Mouse (Mus musculus): ENCODE measurements around the gene Myh14. TPM values are rescaled to one million over a fixed set of nuclear protein-coding genes. Genes with fewer than 3 reads are reported as not detected.
"Not testable (repeated sequence)": the region's sequence is repeated elsewhere in the genome, so short reads cannot be mapped to it uniquely, and the experiment has no call there.

Gene Myh14
- polyA plus RNA-seq (2014; fragmentation: Nextera tagmentation; extraction: Ambion mirVana) = 1.9 and 2.1 TPM in 2 replicates

DNA sequence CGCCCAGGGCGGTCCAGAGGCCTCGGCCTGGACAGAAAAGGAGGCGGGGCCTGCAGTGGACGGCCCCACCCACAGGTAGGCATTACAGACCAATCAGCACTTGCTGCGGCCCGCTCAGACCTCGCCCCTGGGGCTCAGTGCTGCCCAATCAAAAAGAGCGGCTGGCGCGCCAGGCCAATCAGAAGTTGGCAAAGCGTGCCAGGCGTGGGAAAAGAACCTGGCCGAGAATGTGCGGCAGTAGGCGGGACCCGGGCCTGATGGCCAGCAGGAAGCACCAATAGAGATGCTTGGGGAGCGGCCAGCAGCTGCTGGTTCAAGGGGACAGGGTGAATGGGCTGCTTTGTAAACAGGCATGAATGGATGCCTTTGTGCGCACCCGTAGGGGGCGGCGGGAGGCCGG, at the start of gene Myh14:
Gene Myh14 (minus strand): TSS at position 41 of the 400 bp plus-strand sequence.
- Histone ChIP-seq H3K27ac (replicated peaks; ENCODE audit: low read depth, low read length) (no peak within 1 kb of the TSS), H3K4me2 (ENCODE audit: low read depth, severe bottlenecking) (peak within 1 kb of the TSS; percentile 35), H3K4me1 (ENCODE audit: control insufficient read depth, insufficient read depth, low read length) (0 out of 2 replicates have a peak, but pooled peaks cover 2% of the 10 kb centered on the region), H3K4me3 (ENCODE audit: low read depth, low read length) (peak within 1 kb of the TSS; percentile 22), H3K9ac (ENCODE audit: low read length) (peak within 1 kb of the TSS; percentile 17; the same call in 1 of the 2 replicates), H3K9me3 (ENCODE audit: control insufficient read depth, low read length) (no peaks in the 10 kb centered on the region; the same call in 1 of the 2 replicates), H3K36me3 (ENCODE audit: control insufficient read depth, insufficient read depth, low read length) (no peaks in the 10 kb centered on the region), H3K27me3 (ENCODE audit: control insufficient read depth, insufficient read depth, low read length) (peaks cover 16% of the 10 kb centered on the region; the same call in 1 of the 2 replicates)
- DNase-seq (ENCODE audit: low spot score) (peak; percentile 85), ATAC-seq (ENCODE audit: insufficient number of reproducible peaks, low FRiP score, low TSS enrichment, low read depth) (peak; percentile 89)
- 0% methylated on average over 23 of the region's 23 CpGs for WGBS

DNA sequence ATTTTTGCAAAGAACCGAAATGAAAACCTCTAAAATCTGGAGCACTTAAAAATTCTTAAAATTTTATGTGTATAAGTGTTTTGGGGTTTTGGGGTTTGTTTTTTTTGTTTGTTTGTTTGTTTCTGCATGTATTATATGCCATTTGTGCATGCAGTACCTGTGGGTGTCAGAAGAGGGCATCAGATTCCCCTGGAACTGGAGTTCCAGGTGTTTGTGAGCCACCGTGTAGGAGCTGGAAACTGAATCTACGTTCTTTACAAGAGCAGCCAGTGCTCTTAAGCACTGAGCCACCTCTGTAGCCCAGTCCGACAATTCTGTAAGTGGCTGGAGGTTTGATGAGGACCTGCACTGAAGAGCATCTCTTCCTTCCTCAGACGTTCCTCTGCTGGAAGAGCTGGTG, 39.2 kb upstream of the Myh14 start:
- Histone ChIP-seq H3K9ac (ENCODE audit: low read length) (no peak overlapping the region), H3K4me1 (ENCODE audit: control insufficient read depth, insufficient read depth, low read length) (no peaks in the 10 kb centered on the region), H3K4me3 (ENCODE audit: low read depth, low read length) (no peak overlapping the region), H3K27ac (replicated peaks; ENCODE audit: low read depth, low read length) (no peak overlapping the region), H3K27me3 (ENCODE audit: control insufficient read depth, insufficient read depth, low read length) (no peaks in the 10 kb centered on the region), H3K4me2 (ENCODE audit: low read depth, severe bottlenecking) (no peak overlapping the region), H3K36me3 (ENCODE audit: control insufficient read depth, insufficient read depth, low read length) (no peaks in the 10 kb centered on the region), H3K9me3 (ENCODE audit: control insufficient read depth, low read length) (no peaks in the 10 kb centered on the region)
- DNase-seq (ENCODE audit: low spot score) = no peak
- no peak for ATAC-seq (ENCODE audit: insufficient number of reproducible peaks, low FRiP score, low TSS enrichment, low read depth)
- WGBS = 82% methylated on average over 5 of the region's 5 CpGs

DNA sequence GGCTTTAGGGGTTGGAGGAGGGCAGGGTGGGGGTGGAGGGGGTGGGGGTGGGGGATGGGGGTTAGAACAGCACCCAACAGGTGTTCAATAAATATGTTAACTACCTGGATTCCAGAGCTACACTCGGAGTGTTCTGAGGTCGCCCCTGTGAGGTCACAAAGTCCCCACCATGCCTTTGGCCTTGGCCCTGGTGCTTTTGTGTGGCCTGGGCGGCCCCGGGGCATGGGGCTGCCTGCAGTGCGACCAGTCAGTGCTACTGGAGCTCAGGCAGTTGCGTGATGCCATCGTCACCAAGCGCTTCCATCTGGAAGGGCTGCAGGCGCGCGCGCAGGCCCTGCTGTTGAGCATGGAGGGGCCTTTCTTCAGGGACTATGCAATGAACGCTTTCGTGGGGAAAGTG, 37.9 kb upstream of the Myh14 start, which contains the start of gene Izumo2:
Gene Izumo2 (plus strand): TSS at position 169 of the 400 bp plus-strand sequence.
- H3K4me1 ChIP-seq (ENCODE audit: control insufficient read depth, insufficient read depth, low read length) = no peaks in the 10 kb centered on the region

DNA sequence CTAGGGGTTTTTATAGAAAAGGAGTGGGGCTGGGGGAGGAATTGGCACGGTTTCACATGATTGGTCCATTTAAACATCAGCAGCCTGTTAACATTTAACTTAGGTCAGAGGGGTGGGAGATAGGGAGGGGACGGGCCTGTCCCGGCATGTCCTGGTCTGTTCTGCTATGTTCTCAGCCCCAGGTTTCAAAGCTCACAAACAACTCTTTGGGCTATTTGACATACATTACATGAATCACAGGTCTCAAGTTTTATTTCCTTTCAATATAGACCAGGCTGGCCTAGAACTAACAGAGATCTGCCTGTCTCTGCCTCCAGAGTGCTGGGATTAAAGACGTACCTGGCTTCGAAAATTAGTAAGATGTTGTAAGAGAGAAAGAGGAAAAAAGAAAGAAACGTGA, 37.5 kb upstream of the Myh14 start:
- not testable (repeated sequence) for H3K27me3 ChIP-seq (ENCODE audit: control insufficient read depth, insufficient read depth, low read length); H3K36me3 ChIP-seq (ENCODE audit: control insufficient read depth, insufficient read depth, low read length); ATAC-seq (ENCODE audit: insufficient number of reproducible peaks, low FRiP score, low TSS enrichment, low read depth); H3K4me2 ChIP-seq (ENCODE audit: low read depth, severe bottlenecking); H3K9ac ChIP-seq (ENCODE audit: low read length); H3K4me3 ChIP-seq (ENCODE audit: low read depth, low read length); H3K4me1 ChIP-seq (ENCODE audit: control insufficient read depth, insufficient read depth, low read length); H3K9me3 ChIP-seq (ENCODE audit: control insufficient read depth, low read length); DNase-seq (ENCODE audit: low spot score); H3K27ac ChIP-seq (replicated peaks; ENCODE audit: low read depth, low read length)
- 96% methylated on average over 5 of the region's 6 CpGs for WGBS

More for the DNA sequence above, 37.9 kb upstream of the Myh14 start, which contains the start of gene Izumo2:
- Histone ChIP-seq H3K4me3 (ENCODE audit: low read depth, low read length) (no peak within 1 kb of the TSS), H3K4me2 (ENCODE audit: low read depth, severe bottlenecking) (no peak within 1 kb of the TSS), H3K9me3 (ENCODE audit: control insufficient read depth, low read length) (no peaks in the 10 kb centered on the region), H3K36me3 (ENCODE audit: control insufficient read depth, insufficient read depth, low read length) (no peaks in the 10 kb centered on the region), H3K27me3 (ENCODE audit: control insufficient read depth, insufficient read depth, low read length) (no peaks in the 10 kb centered on the region), H3K9ac (ENCODE audit: low read length) (no peak within 1 kb of the TSS), H3K27ac (replicated peaks; ENCODE audit: low read depth, low read length) (no peak within 1 kb of the TSS)
- 73% methylated on average over 14 of the region's 14 CpGs for WGBS
- ATAC-seq (ENCODE audit: insufficient number of reproducible peaks, low FRiP score, low TSS enrichment, low read depth) (no peak), DNase-seq (ENCODE audit: low spot score) (no peak)

DNA sequence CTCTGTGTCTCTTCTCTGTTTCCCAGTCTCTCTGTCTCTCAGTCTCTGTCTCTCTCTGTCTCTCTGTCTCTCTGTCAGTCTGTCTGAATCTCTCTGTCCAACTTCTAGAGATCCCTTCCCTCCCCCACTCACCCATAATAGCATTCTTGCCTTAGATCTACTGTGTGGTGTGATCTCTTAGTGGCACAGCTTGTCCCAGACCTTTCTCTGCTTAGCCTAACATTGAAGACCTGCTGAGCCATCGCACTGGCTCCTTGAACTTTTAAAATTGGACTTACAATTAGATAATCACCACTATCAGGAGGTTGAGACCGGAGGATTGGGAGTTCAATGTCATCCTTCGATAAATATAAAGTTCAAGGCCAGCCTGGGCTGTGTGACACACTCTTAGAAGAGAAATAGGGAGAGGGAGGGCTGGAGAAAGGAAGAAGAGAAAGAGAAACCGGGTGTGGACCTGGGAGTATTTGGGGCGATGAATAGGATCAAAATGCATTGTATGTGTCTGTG, 36.6 kb upstream of the Myh14 start:
- Histone ChIP-seq H3K4me1 (ENCODE audit: control insufficient read depth, insufficient read depth, low read length) (no peaks in the 10 kb centered on the region), H3K36me3 (ENCODE audit: control insufficient read depth, insufficient read depth, low read length) (no peaks in the 10 kb centered on the region), H3K27me3 (ENCODE audit: control insufficient read depth, insufficient read depth, low read length) (no peaks in the 10 kb centered on the region), H3K27ac (replicated peaks; ENCODE audit: low read depth, low read length) (no peak overlapping the region), H3K4me3 (ENCODE audit: low read depth, low read length) (no peak overlapping the region), H3K4me2 (ENCODE audit: low read depth, severe bottlenecking) (no peak overlapping the region), H3K9ac (ENCODE audit: low read length) (no peak overlapping the region), H3K9me3 (ENCODE audit: control insufficient read depth, low read length) (no peaks in the 10 kb centered on the region)
- WGBS = 88% methylated on average over 5 of the region's 5 CpGs
- DNase-seq (ENCODE audit: low spot score) (no peak), ATAC-seq (ENCODE audit: insufficient number of reproducible peaks, low FRiP score, low TSS enrichment, low read depth) (no peak)

DNA sequence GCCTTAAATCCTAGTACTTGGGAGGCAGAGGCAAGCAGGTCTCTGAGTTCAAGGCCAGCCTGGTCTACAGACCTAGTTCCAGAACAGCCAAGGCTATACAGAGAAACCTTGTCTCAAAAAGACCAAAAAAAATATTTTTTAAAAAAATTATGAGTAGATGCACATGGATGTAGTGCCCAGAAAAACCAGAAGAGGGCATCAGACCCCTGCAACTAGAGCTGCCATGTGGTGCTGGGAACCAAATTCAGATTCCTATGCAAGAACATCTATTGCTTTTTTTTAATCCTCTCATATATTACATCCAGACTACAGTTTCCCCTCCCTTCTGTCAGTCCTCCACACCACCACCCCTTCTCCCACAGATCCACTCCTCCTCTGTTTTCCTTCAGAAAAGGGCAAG, 35.7 kb upstream of the Myh14 start:
- Histone ChIP-seq H3K4me2 (ENCODE audit: low read depth, severe bottlenecking) (no peak overlapping the region), H3K9me3 (ENCODE audit: control insufficient read depth, low read length) (no peaks in the 10 kb centered on the region), H3K4me1 (ENCODE audit: control insufficient read depth, insufficient read depth, low read length) (no peaks in the 10 kb centered on the region), H3K27ac (replicated peaks; ENCODE audit: low read depth, low read length) (no peak overlapping the region), H3K36me3 (ENCODE audit: control insufficient read depth, insufficient read depth, low read length) (no peaks in the 10 kb centered on the region), H3K4me3 (ENCODE audit: low read depth, low read length) (no peak overlapping the region), H3K9ac (ENCODE audit: low read length) (no peak overlapping the region), H3K27me3 (ENCODE audit: control insufficient read depth, insufficient read depth, low read length) (no peaks in the 10 kb centered on the region)
- ATAC-seq (ENCODE audit: insufficient number of reproducible peaks, low FRiP score, low TSS enrichment, low read depth) (no peak), DNase-seq (ENCODE audit: low spot score) (no peak)

DNA sequence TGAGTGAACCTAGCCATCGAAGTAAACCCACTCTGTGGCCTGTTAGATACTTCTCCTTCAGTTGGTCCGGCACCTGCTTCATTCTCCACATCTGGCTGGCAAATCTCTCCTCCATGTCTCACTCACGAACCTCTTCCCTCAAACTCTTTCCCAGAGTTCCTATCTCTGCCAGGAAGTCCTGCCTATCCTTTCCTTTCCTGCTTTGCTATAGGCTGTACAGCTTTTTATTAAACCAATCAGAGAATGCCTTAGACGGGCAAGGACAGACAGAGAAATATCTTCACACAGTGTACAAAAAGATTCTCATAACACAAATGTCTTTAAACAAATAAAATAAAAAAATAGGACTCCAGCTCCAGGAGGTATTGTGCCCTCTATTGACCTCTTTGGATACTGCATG, 34.4 kb upstream of the Myh14 start:
- Histone ChIP-seq H3K36me3 (ENCODE audit: control insufficient read depth, insufficient read depth, low read length) (no peaks in the 10 kb centered on the region), H3K9me3 (ENCODE audit: control insufficient read depth, low read length) (no peaks in the 10 kb centered on the region), H3K4me2 (ENCODE audit: low read depth, severe bottlenecking) (no peak overlapping the region), H3K27me3 (ENCODE audit: control insufficient read depth, insufficient read depth, low read length) (no peaks in the 10 kb centered on the region), H3K4me3 (ENCODE audit: low read depth, low read length) (no peak overlapping the region), H3K4me1 (ENCODE audit: control insufficient read depth, insufficient read depth, low read length) (no peaks in the 10 kb centered on the region), H3K27ac (replicated peaks; ENCODE audit: low read depth, low read length) (no peak overlapping the region), H3K9ac (ENCODE audit: low read length) (no peak overlapping the region)
- ATAC-seq (ENCODE audit: insufficient number of reproducible peaks, low FRiP score, low TSS enrichment, low read depth) (no peak), DNase-seq (ENCODE audit: low spot score) (no peak)
- 88% methylated on average over 4 of the region's 4 CpGs for WGBS

DNA sequence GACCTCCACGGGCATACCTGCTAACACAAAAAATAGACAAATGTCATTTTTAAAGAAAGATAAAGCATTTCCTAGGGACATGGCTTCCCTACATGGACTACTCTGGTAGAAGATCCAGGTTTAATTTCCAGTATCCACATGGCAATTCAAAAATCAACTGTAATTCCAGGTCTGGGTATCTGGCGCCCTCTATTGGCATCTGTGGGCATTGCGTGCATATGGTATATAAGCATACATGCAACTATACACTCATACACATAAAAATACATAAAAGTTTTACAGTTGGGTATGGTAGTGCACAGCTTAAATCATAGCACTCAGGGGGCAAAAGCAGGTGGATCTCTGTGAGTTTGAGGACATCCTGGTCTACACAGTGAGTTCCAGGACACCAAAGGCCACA, 33.7 kb upstream of the Myh14 start:
- H3K9me3 ChIP-seq (ENCODE audit: control insufficient read depth, low read length) = no peaks in the 10 kb centered on the region
- no peaks in the 10 kb centered on the region for H3K4me1 ChIP-seq (ENCODE audit: control insufficient read depth, insufficient read depth, low read length)
- no peak overlapping the region for H3K4me2 ChIP-seq (ENCODE audit: low read depth, severe bottlenecking)
- no peak for ATAC-seq (ENCODE audit: insufficient number of reproducible peaks, low FRiP score, low TSS enrichment, low read depth)
- H3K27me3 ChIP-seq (ENCODE audit: control insufficient read depth, insufficient read depth, low read length) = no peaks in the 10 kb centered on the region
- no peak overlapping the region for H3K27ac ChIP-seq (replicated peaks; ENCODE audit: low read depth, low read length)
- WGBS = 60% methylated on average over 3 of the region's 3 CpGs
- DNase-seq (ENCODE audit: low spot score) = peak; percentile 51
- H3K36me3 ChIP-seq (ENCODE audit: control insufficient read depth, insufficient read depth, low read length) = no peaks in the 10 kb centered on the region
- no peak overlapping the region for H3K9ac ChIP-seq (ENCODE audit: low read length)
- H3K4me3 ChIP-seq (ENCODE audit: low read depth, low read length) = no peak overlapping the region

DNA sequence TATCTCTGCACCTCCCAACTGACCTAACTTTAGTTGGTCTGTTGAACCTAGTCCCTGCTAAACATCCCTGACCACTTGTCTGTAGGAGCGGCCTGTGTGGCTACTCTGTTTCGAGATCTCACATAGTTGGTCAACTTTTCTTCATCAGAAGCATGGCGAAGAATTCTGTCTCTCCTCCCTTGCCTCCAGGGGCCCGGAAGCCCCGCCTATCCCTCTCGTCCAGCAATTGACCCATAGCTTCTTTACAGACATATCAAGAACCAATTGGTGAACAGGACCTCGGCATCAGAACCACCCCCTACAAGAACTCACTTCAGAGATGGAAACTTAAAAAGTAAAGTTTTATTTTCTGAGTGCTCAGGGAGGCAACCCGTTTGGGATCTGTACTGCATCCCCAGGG, 32.3 kb upstream of the Myh14 start:
- H3K4me2 ChIP-seq (ENCODE audit: low read depth, severe bottlenecking) = no peak overlapping the region
- no peak overlapping the region for H3K9ac ChIP-seq (ENCODE audit: low read length)
- H3K4me1 ChIP-seq (ENCODE audit: control insufficient read depth, insufficient read depth, low read length) = no peaks in the 10 kb centered on the region
- 81% methylated on average over 8 of the region's 8 CpGs for WGBS
- H3K9me3 ChIP-seq (ENCODE audit: control insufficient read depth, low read length) = no peaks in the 10 kb centered on the region
- no peak overlapping the region for H3K27ac ChIP-seq (replicated peaks; ENCODE audit: low read depth, low read length)
- no peak overlapping the region for H3K4me3 ChIP-seq (ENCODE audit: low read depth, low read length)
- no peaks in the 10 kb centered on the region for H3K36me3 ChIP-seq (ENCODE audit: control insufficient read depth, insufficient read depth, low read length)
- no peak for DNase-seq (ENCODE audit: low spot score)
- no peaks in the 10 kb centered on the region for H3K27me3 ChIP-seq (ENCODE audit: control insufficient read depth, insufficient read depth, low read length)
- no peak for ATAC-seq (ENCODE audit: insufficient number of reproducible peaks, low FRiP score, low TSS enrichment, low read depth)

All from limb, embryonic 11.5 days (tissue).